Mouse (Mus musculus) MEL (cell line): ENCODE measurements around the gene Spry2. TPM values are rescaled to one million over a fixed set of nuclear protein-coding genes. Genes with fewer than 3 reads are reported as not detected.

Experiments
- DNase-seq: peaks from one replicate; pipeline ENCODE4 v3.0.0; 2011; ENCODE audit warnings: low read depth, low spot score
- H3K27ac ChIP-seq: 2 replicates; pipeline ENCODE4 v1.5.1; 2012; ENCODE audit warnings: low read depth, mild to moderate bottlenecking, control low read depth, low read length, moderate library complexity; ENCODE audit not compliant: control insufficient read depth
- H3K27me3 ChIP-seq, 2 experiments: fragments of 150-350 bp in 1 of 2; sonication (generic) in 1 of 2; 2 replicates each; pipeline ENCODE4 v1.6.1; 2012; ENCODE audit warnings: low read length in 2 of 2, mild to moderate bottlenecking in 2 of 2, improper control_type of control experiment in 1 of 2, moderate library complexity in 1 of 2; ENCODE audit not compliant: insufficient read depth in 2 of 2, control insufficient read depth in 1 of 2
- H3K36me3 ChIP-seq, 2 experiments: 2 replicates each; pipeline ENCODE4 v1.6.1; 2012 to 2014; ENCODE audit warnings: low read length in 2 of 2, improper control_type of control experiment in 1 of 2, inconsistent platforms in 1 of 2, mild to moderate bottlenecking in 1 of 2; ENCODE audit not compliant: insufficient read depth in 2 of 2, control insufficient read depth in 1 of 2
- H3K4me1 ChIP-seq, 2 experiments: fragments of 150-350 bp in 1 of 2; sonication (generic) in 1 of 2; 2 replicates each; pipeline ENCODE4 v1.6.1; 2012; ENCODE audit warnings: low read length in 2 of 2, improper control_type of control experiment in 1 of 2, mild to moderate bottlenecking in 1 of 2; ENCODE audit not compliant: insufficient read depth in 2 of 2, control insufficient read depth in 1 of 2
- H3K4me3 ChIP-seq, 2 experiments: fragments of 150-350 bp in 1 of 2; sonication (generic) in 1 of 2; 2 replicates each; pipeline ENCODE4 v1.5.1; 2012; ENCODE audit warnings: low read depth in 2 of 2, low read length in 2 of 2, mild to moderate bottlenecking in 2 of 2, moderate library complexity in 2 of 2, control low read depth in 1 of 2, improper control_type of control experiment in 1 of 2; ENCODE audit not compliant: control insufficient read depth in 1 of 2, insufficient read depth in 1 of 2
- H3K79me2 ChIP-seq: 2 replicates; pipeline ENCODE4 v1.6.1; 2012; ENCODE audit warnings: mild to moderate bottlenecking, low read length, moderate library complexity; ENCODE audit not compliant: control insufficient read depth, poor library complexity, insufficient read depth
- H3K9ac ChIP-seq: 2 replicates; pipeline ENCODE4 v1.6.1; 2012; ENCODE audit warnings: low read depth, mild to moderate bottlenecking, control low read depth, low read length, moderate library complexity; ENCODE audit not compliant: control insufficient read depth, poor library complexity, severe bottlenecking
- H3K9me3 ChIP-seq: fragments of 150-350 bp; sonication (generic); replicated peaks from 2 replicates; pipeline ENCODE4 v1.6.1; 2012; ENCODE audit warnings: mild to moderate bottlenecking, low read length, improper control_type of control experiment, moderate library complexity; ENCODE audit not compliant: insufficient read depth
- E2F4 ChIP-seq: IDR thresholded peaks from 2 replicates; pipeline ENCODE4 v1.6.1; 2011; ENCODE audit warnings: low read depth, low read length, improper control_type of control experiment, borderline replicate concordance
- EP300 ChIP-seq, 2 experiments: IDR thresholded peaks; 2 replicates each; pipeline ENCODE4 v1.6.1; 2011; ENCODE audit warnings: improper control_type of control experiment in 2 of 2, low read length in 2 of 2, low read depth in 1 of 2, mild to moderate bottlenecking in 1 of 2
- ETS1 ChIP-seq: IDR thresholded peaks from 2 replicates; pipeline ENCODE4 v1.6.1; 2012; ENCODE audit warnings: low read depth, mild to moderate bottlenecking, inconsistent platforms, low read length, improper control_type of control experiment, moderate library complexity
- HCFC1 ChIP-seq: IDR thresholded peaks from 2 replicates; pipeline ENCODE4 v1.6.1; 2012; ENCODE audit warnings: low read depth, mild to moderate bottlenecking, inconsistent platforms, low read length, improper control_type of control experiment, moderate library complexity
- JUND ChIP-seq: IDR thresholded peaks from 2 replicates; pipeline ENCODE4 v1.6.1; 2011; ENCODE audit warnings: low read depth, mild to moderate bottlenecking, improper control_type of control experiment, low read length
- KAT2A ChIP-seq: conservative IDR thresholded peaks from 2 replicates; pipeline ENCODE4 v1.6.1; 2012; ENCODE audit warnings: low read depth, low read length, improper control_type of control experiment, inconsistent platforms
- MAZ ChIP-seq: IDR thresholded peaks from 2 replicates; pipeline ENCODE4 v1.6.1; 2012; ENCODE audit warnings: low read depth, mild to moderate bottlenecking, inconsistent platforms, low read length, improper control_type of control experiment
- MYC ChIP-seq: IDR thresholded peaks from 2 replicates; pipeline ENCODE4 v1.6.1; 2011; ENCODE audit warnings: low read depth, mild to moderate bottlenecking, low read length, improper control_type of control experiment, moderate library complexity
- NELFE ChIP-seq: IDR thresholded peaks from 2 replicates; pipeline ENCODE4 v1.6.1; 2011; ENCODE audit warnings: low read depth, low read length, improper control_type of control experiment
- NRF1 ChIP-seq: IDR thresholded peaks from 2 replicates; pipeline ENCODE4 v1.6.1; 2014; ENCODE audit warnings: low read depth, mild to moderate bottlenecking, inconsistent platforms, low read length, improper control_type of control experiment, moderate library complexity; ENCODE audit not compliant: poor library complexity, insufficient read depth, severe bottlenecking
- POLR2A ChIP-seq, 2 experiments: IDR thresholded peaks; 2 replicates each; pipeline ENCODE4 v1.6.1; 2011 to 2012; ENCODE audit warnings: low read length in 2 of 2, mild to moderate bottlenecking in 2 of 2, control low read depth in 1 of 2, improper control_type of control experiment in 1 of 2, low read depth in 1 of 2, moderate library complexity in 1 of 2; ENCODE audit not compliant: control insufficient read depth in 1 of 2, insufficient read depth in 1 of 2, poor library complexity in 1 of 2
- POLR2AphosphoS2 ChIP-seq: IDR thresholded peaks from 2 replicates; pipeline ENCODE4 v1.6.1; 2011; ENCODE audit warnings: low read length, improper control_type of control experiment
- POLR2AphosphoS5 ChIP-seq: IDR thresholded peaks from 2 replicates; pipeline ENCODE4 v1.6.1; 2012; ENCODE audit warnings: low read depth, borderline replicate concordance, mild to moderate bottlenecking, inconsistent platforms, low read length, moderate library complexity, mixed read lengths
- RAD21 ChIP-seq: IDR thresholded peaks from 2 replicates; pipeline ENCODE4 v1.6.1; 2011; ENCODE audit warnings: mild to moderate bottlenecking, low read depth, low read length, improper control_type of control experiment
- SIN3A ChIP-seq: IDR thresholded peaks from 2 replicates; pipeline ENCODE4 v1.6.1; 2012; ENCODE audit warnings: low read length, improper control_type of control experiment, inconsistent platforms
- TAL1 ChIP-seq: IDR thresholded peaks from 2 replicates; pipeline ENCODE4 v1.6.1; 2012; ENCODE audit warnings: mild to moderate bottlenecking, inconsistent platforms, low read length, moderate library complexity, mixed read lengths
- UBTF ChIP-seq: IDR thresholded peaks from 2 replicates; pipeline ENCODE4 v1.6.1; 2012; ENCODE audit warnings: low read depth, mild to moderate bottlenecking, inconsistent platforms, low read length, improper control_type of control experiment, moderate library complexity, borderline replicate concordance; ENCODE audit not compliant: insufficient read depth
- USF1 ChIP-seq: IDR thresholded peaks from 2 replicates; pipeline ENCODE4 v1.6.1; 2014; ENCODE audit warnings: low read depth, mild to moderate bottlenecking, inconsistent platforms, low read length, improper control_type of control experiment, moderate library complexity
- USF2 ChIP-seq, 2 experiments: IDR thresholded peaks; 2 replicates each; pipeline ENCODE4 v1.6.1; 2011 to 2012; ENCODE audit warnings: improper control_type of control experiment in 2 of 2, low read length in 2 of 2, borderline replicate concordance in 1 of 2, inconsistent platforms in 1 of 2, low read depth in 1 of 2, mild to moderate bottlenecking in 1 of 2; ENCODE audit not compliant: insufficient read depth in 1 of 2
- ZMIZ1 ChIP-seq: IDR thresholded peaks from 2 replicates; pipeline ENCODE4 v1.6.1; 2012; ENCODE audit warnings: low read depth, mild to moderate bottlenecking, inconsistent platforms, low read length, improper control_type of control experiment, moderate library complexity
- polyA plus RNA-seq, 2 experiments: library from polyadenylated mRNA; stranded (reverse) in 1 of 2; unstranded in 1 of 2; fragments of >175 nt in 1 of 2; fragments of >200 nt in 1 of 2; gene quantifications; 2 replicates each; pipeline versions ENCODE4 v1.2.1 to v1.2.4; 2012; ENCODE audit warnings: low replicate concordance in 2 of 2, low read depth in 1 of 2; ENCODE audit not compliant: insufficient read length in 2 of 2, insufficient read depth in 1 of 2, missing spikeins in 1 of 2
- total RNA-seq: library from RNA; depleted of rRNA; stranded (reverse); fragments of 300-350 nt; gene quantifications from 2 replicates; pipeline ENCODE4 v1.2.3, GENCODE M21; 2012; rRNA removed

Gene Spry2
- total and polyA plus RNA-seq, 3 experiments, result 0.07 TPM; not detected in 2

GRCm38 (mm10) chr14:105858935-105859334 lies 37.7 kb downstream of the Spry2 start:
- no peak for DNase-seq
- Histone ChIP-seq H3K4me3 (no peak overlapping the region), H3K36me3 (no peaks in the 10 kb centered on the region), H3K4me1 (no peaks in the 10 kb centered on the region), H3K9ac (no peak overlapping the region), H3K27me3 (no peaks in the 10 kb centered on the region), H3K9me3 (no peaks in the 10 kb centered on the region), H3K79me2 (no peaks in the 10 kb centered on the region), H3K27ac (no peak overlapping the region)
- TF ChIP-seq RAD21, result no peak
- TF ChIP-seq JUND, result no peak
- no peak for TF ChIP-seq EP300 (IDR thresholded peaks at IDR 0.05; ENCODE audit: low read depth in 1 of 2, low read length in 2 of 2)
- no peak for TF ChIP-seq MYC
- no peak for TF ChIP-seq POLR2AphosphoS5
- TF ChIP-seq POLR2A (IDR thresholded peaks at IDR 0.05; ENCODE audit: control insufficient read depth in 1 of 2, insufficient read depth in 1 of 2, low read depth in 1 of 2, low read length in 2 of 2, poor library complexity in 1 of 2), result no peak
- no peak for TF ChIP-seq TAL1
- TF ChIP-seq USF1, result no peak
- TF ChIP-seq NRF1, result no peak
- TF ChIP-seq NELFE, result no peak
- no peak for TF ChIP-seq KAT2A
- TF ChIP-seq MAZ, result no peak
- no peak for TF ChIP-seq ZMIZ1
- TF ChIP-seq USF2 (IDR thresholded peaks at IDR 0.05; ENCODE audit: borderline replicate concordance in 1 of 2, insufficient read depth in 1 of 2, low read depth in 1 of 2, low read length in 2 of 2), result no peak
- TF ChIP-seq POLR2AphosphoS2, result no peak
- TF ChIP-seq HCFC1, result no peak
- TF ChIP-seq UBTF, result no peak
- TF ChIP-seq ETS1, result no peak
- no peak for TF ChIP-seq SIN3A

GRCm38 (mm10) chr14:105851359-105852067 lies 45.1 kb downstream of the Spry2 start:
- Histone ChIP-seq H3K9ac (no peak overlapping the region), H3K27ac (no peak overlapping the region), H3K9me3 (no peaks in the 10 kb centered on the region), H3K27me3 (no peaks in the 10 kb centered on the region), H3K36me3 (no peaks in the 10 kb centered on the region), H3K79me2 (no peaks in the 10 kb centered on the region), H3K4me3 (no peak overlapping the region), H3K4me1 (no peaks in the 10 kb centered on the region)
- DNase-seq, result no peak
- TF ChIP-seq E2F4, result no peak

Other genes starting within 250 kb of the Spry2 start
- gene Trim52, start 209.4 kb upstream of the Spry2 start, total RNA-seq, result not detected in 2 replicates
- not detected for gene Trim52, start 209.4 kb upstream of the Spry2 start, polyA plus RNA-seq